Mouse (Mus musculus): ENCODE measurements around the gene Pigk. TPM values are rescaled to one million over a fixed set of nuclear protein-coding genes. Genes with fewer than 3 reads are reported as not detected.

Pigk gene
- polyA plus RNA-seq, 1 experiment from 2014 or later = 40.3 TPM

GRCm38 (mm10) chr3:152735601-152736250, 21.8 kb downstream of the Pigk start:
- H3K4me2 ChIP-seq (ENCODE audit: low read depth, low read length) = no peak overlapping the region
- ATAC-seq (replicated peaks; ENCODE audit: extremely low read depth, insufficient read depth, low FRiP score) = no peak
- no peaks in the 10 kb centered on the region for H3K9me3 ChIP-seq (replicated peaks; ENCODE audit: control insufficient read depth, low read length)
- H3K4me1 ChIP-seq (ENCODE audit: control insufficient read depth, insufficient read depth, low read length) = no peaks in the 10 kb centered on the region
- no peak overlapping the region for H3K4me3 ChIP-seq (ENCODE audit: low read length)
- 58% methylated on average over 10 of the region's 10 CpGs for WGBS
- H3K27ac ChIP-seq (ENCODE audit: low read length) = no peak overlapping the region
- no peak overlapping the region for H3K9ac ChIP-seq (ENCODE audit: low read length)
- no peaks in the 10 kb centered on the region for H3K27me3 ChIP-seq (ENCODE audit: control insufficient read depth, insufficient read depth, low read length)
- H3K36me3 ChIP-seq (ENCODE audit: control insufficient read depth, insufficient read depth) = no peaks in the 10 kb centered on the region; the same call in 1 of the 2 replicates

GRCm38 (mm10) chr3:152744301-152744700, 30.4 kb downstream of the Pigk start:
- Histone ChIP-seq H3K4me3 (ENCODE audit: low read length) (no peak overlapping the region), H3K27me3 (ENCODE audit: control insufficient read depth, insufficient read depth, low read length) (no peaks in the 10 kb centered on the region), H3K4me1 (ENCODE audit: control insufficient read depth, insufficient read depth, low read length) (no peaks in the 10 kb centered on the region), H3K9ac (ENCODE audit: low read length) (no peak overlapping the region), H3K4me2 (ENCODE audit: low read depth, low read length) (no peak overlapping the region), H3K27ac (ENCODE audit: low read length) (no peak overlapping the region), H3K9me3 (replicated peaks; ENCODE audit: control insufficient read depth, low read length) (no peaks in the 10 kb centered on the region), H3K36me3 (ENCODE audit: control insufficient read depth, insufficient read depth) (no peaks in the 10 kb centered on the region)
- WGBS = 84% methylated on average over 12 of the region's 12 CpGs
- ATAC-seq (replicated peaks; ENCODE audit: extremely low read depth, insufficient read depth, low FRiP score) = no peak

DNA sequence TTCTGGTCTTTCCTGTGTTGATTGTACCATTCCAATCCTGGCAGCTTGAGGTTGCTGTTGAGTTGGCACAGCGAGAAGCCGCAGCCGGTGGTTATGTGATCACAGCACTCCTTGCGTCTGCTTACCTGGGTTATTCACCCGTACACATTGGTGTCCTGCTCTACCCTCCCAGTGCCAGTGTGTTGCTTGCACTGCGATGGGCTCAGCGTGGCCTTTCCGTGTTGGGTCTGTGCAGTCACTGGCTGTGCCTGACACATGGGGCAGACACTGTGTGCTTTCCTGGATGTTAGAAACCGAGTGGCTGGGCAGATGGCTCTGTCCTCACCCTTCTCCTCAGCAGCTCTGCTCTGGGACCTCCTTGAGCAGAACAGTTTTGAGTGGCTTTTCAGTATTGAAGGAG, 31.7 kb downstream of the Pigk start:
- no peaks in the 10 kb centered on the region for H3K36me3 ChIP-seq (ENCODE audit: control insufficient read depth, insufficient read depth)
- 88% methylated on average over 9 of the region's 9 CpGs for WGBS
- H3K9me3 ChIP-seq (replicated peaks; ENCODE audit: control insufficient read depth, low read length) = no peaks in the 10 kb centered on the region
- no peak overlapping the region for H3K9ac ChIP-seq (ENCODE audit: low read length)
- H3K4me3 ChIP-seq (ENCODE audit: low read length) = no peak overlapping the region
- H3K4me1 ChIP-seq (ENCODE audit: control insufficient read depth, insufficient read depth, low read length) = no peaks in the 10 kb centered on the region
- no peak overlapping the region for H3K4me2 ChIP-seq (ENCODE audit: low read depth, low read length)
- no peaks in the 10 kb centered on the region for H3K27me3 ChIP-seq (ENCODE audit: control insufficient read depth, insufficient read depth, low read length)
- H3K27ac ChIP-seq (ENCODE audit: low read length) = no peak overlapping the region
- no peak for ATAC-seq (replicated peaks; ENCODE audit: extremely low read depth, insufficient read depth, low FRiP score)

GRCm38 (mm10) chr3:152749461-152749871, 35.6 kb downstream of the Pigk start:
- H3K4me1 ChIP-seq (ENCODE audit: control insufficient read depth, insufficient read depth, low read length) = no peaks in the 10 kb centered on the region
- H3K27ac ChIP-seq (ENCODE audit: low read length) = no peak overlapping the region
- H3K27me3 ChIP-seq (ENCODE audit: control insufficient read depth, insufficient read depth, low read length) = no peaks in the 10 kb centered on the region
- H3K4me2 ChIP-seq (ENCODE audit: low read depth, low read length) = no peak overlapping the region
- no peak overlapping the region for H3K4me3 ChIP-seq (ENCODE audit: low read length)
- H3K9ac ChIP-seq (ENCODE audit: low read length) = no peak overlapping the region
- ATAC-seq (replicated peaks; ENCODE audit: extremely low read depth, insufficient read depth, low FRiP score) = no peak
- peaks cover 4% of the 10 kb centered on the region for H3K36me3 ChIP-seq (ENCODE audit: control insufficient read depth, insufficient read depth)
- H3K9me3 ChIP-seq (replicated peaks; ENCODE audit: control insufficient read depth, low read length) = no peaks in the 10 kb centered on the region
- WGBS = 29% methylated on average over 3 of the region's 3 CpGs

DNA sequence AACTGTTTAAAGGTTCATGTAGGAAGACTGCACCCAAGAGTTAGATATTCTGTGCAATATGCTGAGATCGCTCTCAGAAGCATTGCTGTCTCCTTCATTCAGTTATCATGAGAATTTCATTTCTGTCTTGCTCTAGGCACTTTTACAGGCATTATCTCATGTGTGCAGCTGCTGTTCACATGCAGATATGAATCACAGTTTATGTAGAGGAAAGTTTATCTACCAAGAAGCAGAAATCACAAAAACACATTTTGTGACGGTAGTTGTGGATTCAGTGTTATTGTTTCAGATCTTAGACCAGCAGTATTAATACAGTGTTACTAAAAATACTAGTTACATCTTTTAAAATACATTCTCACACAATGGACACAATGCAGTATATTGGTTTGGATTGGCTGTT, 36.0 kb downstream of the Pigk start:
- Histone ChIP-seq H3K9ac (ENCODE audit: low read length) (no peak overlapping the region), H3K4me2 (ENCODE audit: low read depth, low read length) (no peak overlapping the region), H3K4me1 (ENCODE audit: control insufficient read depth, insufficient read depth, low read length) (no peaks in the 10 kb centered on the region), H3K4me3 (ENCODE audit: low read length) (no peak overlapping the region), H3K36me3 (ENCODE audit: control insufficient read depth, insufficient read depth) (peaks cover 4% of the 10 kb centered on the region), H3K27me3 (ENCODE audit: control insufficient read depth, insufficient read depth, low read length) (no peaks in the 10 kb centered on the region), H3K9me3 (replicated peaks; ENCODE audit: control insufficient read depth, low read length) (no peaks in the 10 kb centered on the region), H3K27ac (ENCODE audit: low read length) (no peak overlapping the region)
- WGBS = 64% methylated on average over 2 of the region's 2 CpGs
- ATAC-seq (replicated peaks; ENCODE audit: extremely low read depth, insufficient read depth, low FRiP score) = no peak

- 85% methylated on average over 1 of the region's 1 CpGs for WGBS
- Histone ChIP-seq H3K4me3 (ENCODE audit: low read length) (no peak overlapping the region), H3K36me3 (ENCODE audit: control insufficient read depth, insufficient read depth) (peaks cover 4% of the 10 kb centered on the region), H3K27me3 (ENCODE audit: control insufficient read depth, insufficient read depth, low read length) (no peaks in the 10 kb centered on the region), H3K27ac (ENCODE audit: low read length) (no peak overlapping the region), H3K4me1 (ENCODE audit: control insufficient read depth, insufficient read depth, low read length) (peaks cover 5% of the 10 kb centered on the region), H3K4me2 (ENCODE audit: low read depth, low read length) (no peak overlapping the region), H3K9ac (ENCODE audit: low read length) (no peak overlapping the region), H3K9me3 (replicated peaks; ENCODE audit: control insufficient read depth, low read length) (no peaks in the 10 kb centered on the region)
- ATAC-seq (replicated peaks; ENCODE audit: extremely low read depth, insufficient read depth, low FRiP score) = no peak
Measured at GRCm38 (mm10) chr3:152752911-152753310, 39.0 kb downstream of the Pigk start.

GRCm38 (mm10) chr3:152753345-152753744, 39.4 kb downstream of the Pigk start:
- H3K27ac ChIP-seq (ENCODE audit: low read length) = no peak overlapping the region

DNA sequence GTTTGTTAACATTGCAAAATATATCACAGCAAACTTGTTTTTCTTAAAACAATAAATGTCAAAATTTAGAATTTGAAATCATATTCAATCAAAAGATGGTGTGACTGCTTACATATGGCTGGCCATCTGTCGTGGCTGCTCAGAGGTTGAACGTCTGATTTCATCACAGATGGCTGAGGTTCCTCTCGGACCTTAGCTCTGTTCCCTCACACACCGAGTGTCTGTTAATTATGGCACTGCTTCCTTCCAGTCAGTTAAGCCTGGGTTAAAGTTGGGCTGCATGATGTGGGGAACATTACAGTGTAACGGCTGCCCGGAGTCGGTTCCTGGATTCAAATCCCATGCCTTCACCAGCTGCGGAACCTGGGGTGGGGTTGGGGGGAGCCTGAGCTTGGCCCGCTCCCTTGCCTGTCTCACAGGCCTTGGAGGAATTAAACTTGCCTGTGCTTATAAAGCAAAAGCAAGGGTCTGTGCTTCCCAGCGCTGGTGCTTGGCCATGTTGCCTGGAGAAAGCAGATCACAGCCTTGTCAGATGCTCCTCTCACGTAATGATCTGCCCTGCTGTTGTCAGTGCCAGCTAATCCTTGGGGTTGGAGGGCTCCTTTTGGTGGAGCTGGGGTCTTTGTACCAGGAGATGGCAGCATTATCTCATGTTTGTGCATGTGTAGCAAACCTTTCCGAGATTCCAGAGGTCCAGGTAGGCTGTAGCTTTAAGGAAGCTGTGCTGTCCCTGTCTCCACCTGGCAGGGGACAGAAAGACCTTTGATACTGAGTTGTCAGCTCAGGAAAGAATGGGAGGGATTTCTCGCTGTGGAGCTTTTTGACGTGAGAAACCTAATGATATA, 40.2 kb downstream of the Pigk start:
- H3K4me3 ChIP-seq (ENCODE audit: low read length) = no peak overlapping the region
- no peaks in the 10 kb centered on the region for H3K9me3 ChIP-seq (replicated peaks; ENCODE audit: control insufficient read depth, low read length)
- 79% methylated on average over 14 of the region's 14 CpGs for WGBS
- H3K4me1 ChIP-seq (ENCODE audit: control insufficient read depth, insufficient read depth, low read length) = peaks cover 10% of the 10 kb centered on the region
- H3K27ac ChIP-seq (ENCODE audit: low read length) = no peak overlapping the region
- H3K9ac ChIP-seq (ENCODE audit: low read length) = no peak overlapping the region
- H3K27me3 ChIP-seq (ENCODE audit: control insufficient read depth, insufficient read depth, low read length) = no peaks in the 10 kb centered on the region
- no peak for ATAC-seq (replicated peaks; ENCODE audit: extremely low read depth, insufficient read depth, low FRiP score)
- H3K36me3 ChIP-seq (ENCODE audit: control insufficient read depth, insufficient read depth) = peaks cover 4% of the 10 kb centered on the region
- no peak overlapping the region for H3K4me2 ChIP-seq (ENCODE audit: low read depth, low read length)

More at GRCm38 (mm10) chr3:152753345-152753744, 39.4 kb downstream of the Pigk start:
- H3K4me3 ChIP-seq (ENCODE audit: low read length) = no peak overlapping the region
- H3K36me3 ChIP-seq (ENCODE audit: control insufficient read depth, insufficient read depth) = peaks cover 4% of the 10 kb centered on the region
- H3K4me1 ChIP-seq (ENCODE audit: control insufficient read depth, insufficient read depth, low read length) = peaks cover 7% of the 10 kb centered on the region
- 84% methylated on average over 4 of the region's 4 CpGs for WGBS
- H3K9ac ChIP-seq (ENCODE audit: low read length) = no peak overlapping the region
- ATAC-seq (replicated peaks; ENCODE audit: extremely low read depth, insufficient read depth, low FRiP score) = no peak
- no peaks in the 10 kb centered on the region for H3K27me3 ChIP-seq (ENCODE audit: control insufficient read depth, insufficient read depth, low read length)
- no peak overlapping the region for H3K4me2 ChIP-seq (ENCODE audit: low read depth, low read length)
- H3K9me3 ChIP-seq (replicated peaks; ENCODE audit: control insufficient read depth, low read length) = no peaks in the 10 kb centered on the region

DNA sequence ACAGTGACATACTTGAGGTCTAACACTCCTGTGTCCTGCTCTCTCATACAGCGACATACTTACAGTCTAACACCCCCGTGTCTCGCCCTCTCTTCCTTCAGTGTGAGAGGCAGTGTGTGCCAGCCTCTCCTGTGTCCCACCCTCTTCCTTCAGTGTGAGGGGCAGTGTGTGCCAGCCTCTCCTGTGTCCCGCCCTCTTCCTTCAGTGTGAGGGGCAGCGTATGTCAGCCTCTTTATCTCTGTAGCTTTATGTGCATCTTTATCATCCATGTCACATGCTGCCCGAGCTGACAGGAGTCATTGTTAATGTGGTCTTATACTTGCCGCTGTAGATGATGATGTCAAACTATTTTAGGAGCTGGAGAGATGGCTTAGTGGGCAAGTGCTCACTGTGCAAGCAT, 41.6 kb downstream of the Pigk start:
- no peaks in the 10 kb centered on the region for H3K9me3 ChIP-seq (replicated peaks; ENCODE audit: control insufficient read depth, low read length)
- peaks cover 10% of the 10 kb centered on the region for H3K4me1 ChIP-seq (ENCODE audit: control insufficient read depth, insufficient read depth, low read length)
- H3K9ac ChIP-seq (ENCODE audit: low read length) = no peak overlapping the region
- no peak overlapping the region for H3K27ac ChIP-seq (ENCODE audit: low read length)
- ATAC-seq (replicated peaks; ENCODE audit: extremely low read depth, insufficient read depth, low FRiP score) = no peak
- H3K36me3 ChIP-seq (ENCODE audit: control insufficient read depth, insufficient read depth) = peaks cover 4% of the 10 kb centered on the region
- no peak overlapping the region for H3K4me3 ChIP-seq (ENCODE audit: low read length)
- WGBS = 42% methylated on average over 7 of the region's 7 CpGs
- H3K27me3 ChIP-seq (ENCODE audit: control insufficient read depth, insufficient read depth, low read length) = no peaks in the 10 kb centered on the region
- H3K4me2 ChIP-seq (ENCODE audit: low read depth, low read length) = no peak overlapping the region
